Mouse (Mus musculus) olfactory bulb, adult 2 months (tissue): ENCODE measurements around the gene Eng.

ENCODE experiments used
- CTCF ChIP-seq: fragments of 200-500 bp; IDR thresholded peaks from 2 replicates; pipeline ENCODE4 v1.5.1; 2012; ENCODE audit warnings: low read depth, mild to moderate bottlenecking, low read length, moderate library complexity; ENCODE audit not compliant: insufficient read depth
- POLR2A ChIP-seq: fragments of 200-500 bp; IDR thresholded peaks from 2 replicates; pipeline ENCODE4 v1.6.1; 2012; ENCODE audit warnings: mild to moderate bottlenecking, low read depth, low read length, moderate library complexity; ENCODE audit not compliant: insufficient read depth

DNA sequence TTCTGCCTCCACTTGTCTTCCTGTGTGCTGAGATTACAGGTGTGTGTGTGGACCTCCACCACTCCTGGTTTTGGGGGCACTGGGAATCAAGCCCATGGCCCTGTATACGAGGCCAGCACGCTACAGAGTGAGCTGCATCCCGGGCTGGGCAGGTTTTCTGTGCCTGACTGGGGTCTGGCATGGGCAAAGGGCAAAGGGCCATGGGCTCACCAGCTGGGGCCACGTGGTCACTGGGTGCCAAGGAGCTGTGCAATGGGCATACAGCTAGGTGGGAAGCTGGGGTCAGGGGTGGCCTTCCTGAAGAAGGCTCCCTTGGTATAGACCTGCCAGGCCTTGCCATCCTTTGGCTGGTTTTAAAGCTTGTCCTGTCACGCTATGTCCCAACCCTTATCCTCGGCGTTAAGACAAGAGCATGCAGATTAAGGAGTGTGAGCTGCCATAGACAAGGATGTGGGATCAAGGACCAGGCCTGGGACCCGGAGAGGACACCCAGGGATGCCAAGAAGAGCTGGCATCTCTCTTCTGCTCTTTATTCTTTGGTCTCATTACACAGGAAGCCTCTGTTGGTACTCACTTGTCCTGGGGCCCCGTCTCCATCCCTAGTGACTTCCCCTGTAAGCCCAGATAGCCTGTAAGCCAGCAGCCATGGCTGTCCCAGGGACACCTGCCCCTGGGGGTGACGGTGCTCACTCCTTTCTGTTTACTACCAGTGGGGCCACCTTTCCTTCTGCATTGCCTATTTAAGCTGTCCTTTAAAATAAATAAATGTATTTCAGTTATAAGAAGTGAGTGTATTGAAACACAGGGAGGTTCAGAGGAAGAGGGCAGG is 11.9 kb upstream of the Eng start:
- TF ChIP-seq CTCF: no peak
- no peak for TF ChIP-seq POLR2A
